Mouse (Mus musculus): ENCODE measurements around the gene Capn9. TPM values are rescaled to one million over a fixed set of nuclear protein-coding genes. Genes with fewer than 3 reads are reported as not detected.

The Capn9 gene
- 0.15 and 0.83 TPM in 2 replicates for polyA plus RNA-seq (2012; rRNA removed; ENCODE audit: low replicate concordance)

DNA sequence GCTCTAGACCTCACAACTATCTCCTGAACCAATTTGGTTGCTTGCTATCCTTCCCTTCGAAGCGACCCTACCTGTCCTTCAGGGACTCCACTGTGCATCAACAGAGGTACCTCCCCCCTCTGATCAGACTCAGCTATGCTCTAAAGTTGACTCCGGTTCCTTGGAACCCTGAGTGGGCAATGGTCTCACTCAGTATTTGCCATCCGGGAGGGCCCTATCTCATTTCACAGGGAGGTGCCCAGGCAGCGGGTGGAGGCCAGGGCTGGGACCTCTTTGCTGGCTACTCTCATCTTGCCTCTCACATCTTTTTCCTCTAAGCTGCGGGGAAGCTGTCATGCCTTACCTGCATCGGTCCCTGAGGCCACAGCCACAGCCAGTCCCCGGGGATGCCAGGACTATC lies at the start of gene Capn9:
Gene Capn9 (plus strand): TSS at position 301 of the 400 bp plus-strand sequence.

DNA sequence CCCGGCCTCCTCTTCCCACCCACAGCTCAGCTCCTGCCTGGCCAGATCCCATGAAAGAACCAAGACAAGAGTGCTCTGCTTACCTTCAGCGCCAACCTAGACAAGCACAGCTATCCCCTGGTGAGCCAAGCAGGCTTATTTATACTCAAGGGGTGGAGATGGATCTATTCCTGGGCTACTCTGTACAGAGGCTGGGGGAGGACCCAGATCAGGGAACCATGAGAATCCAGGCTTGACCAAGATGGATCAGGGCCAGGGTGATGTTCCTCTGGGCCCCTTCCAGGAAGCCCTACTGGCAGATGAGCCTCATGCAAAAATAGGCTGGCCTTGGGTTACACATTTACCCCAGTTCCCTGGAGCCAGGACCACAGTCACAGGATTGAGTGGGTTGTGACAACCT lies 6.3 kb upstream of the Capn9 start, which contains the start of gene Agt:
Gene Agt (minus strand): TSS at position 114 of the 400 bp plus-strand sequence.

DNA sequence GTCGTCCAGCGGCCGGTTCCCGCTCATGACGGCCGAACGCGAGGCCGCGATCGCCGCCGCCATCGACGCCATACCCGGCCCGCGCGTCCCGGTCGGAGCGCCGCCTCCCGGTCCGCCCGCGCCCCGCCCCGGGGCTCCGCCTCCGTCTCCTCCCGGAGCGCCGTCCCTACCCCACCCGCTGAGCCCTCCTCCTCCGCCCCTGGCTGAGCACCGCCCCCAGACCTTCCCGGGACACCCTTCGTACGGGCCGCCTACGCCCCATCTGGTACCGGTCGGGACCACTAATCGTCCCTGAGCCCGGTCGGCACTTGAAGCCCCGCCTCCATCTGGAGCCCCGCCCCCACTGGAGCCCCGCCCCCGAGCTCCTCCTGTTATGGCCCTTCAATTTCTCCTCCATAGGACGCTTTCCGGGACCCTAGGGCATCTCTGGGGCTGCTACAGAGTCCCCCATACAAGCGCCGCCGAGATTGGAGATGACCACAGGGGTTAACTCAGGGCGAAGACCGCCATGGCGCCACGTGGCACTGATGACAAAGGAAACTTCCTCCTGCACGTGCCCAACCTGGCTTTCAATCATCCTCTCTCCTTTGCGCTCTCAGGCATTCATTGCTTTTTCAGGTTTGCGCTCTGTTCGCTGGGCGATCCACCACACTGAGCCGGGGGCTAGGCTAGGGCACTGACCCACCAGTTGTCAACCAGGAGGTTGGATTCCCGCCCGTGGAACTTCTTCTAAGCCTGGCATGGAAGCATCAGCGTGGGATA lies 87.4 kb downstream of the Capn9 start, which contains the start of gene 2310022B05Rik:
Gene 2310022B05Rik (minus strand): TSS at position 258 of the 762 bp plus-strand sequence.

Other genes starting within 250 kb of the Capn9 start
- 0.83 and 13.1 TPM in 2 replicates for gene Pgbd5, start 136.5 kb upstream of the Capn9 start, polyA plus RNA-seq (2012; rRNA removed; ENCODE audit: low replicate concordance)
- 31.1 and 32.8 TPM in 2 replicates for gene Cog2, start 55.3 kb upstream of the Capn9 start, polyA plus RNA-seq (2012; rRNA removed; ENCODE audit: low replicate concordance)
- gene Agt, start 6.4 kb upstream of the Capn9 start, polyA plus RNA-seq (2012; rRNA removed; ENCODE audit: low replicate concordance): 42.8 and 211 TPM in 2 replicates
- gene 2310022B05Rik, start 87.3 kb downstream of the Capn9 start, polyA plus RNA-seq (2012; rRNA removed; ENCODE audit: low replicate concordance): 35.1 and 82.0 TPM in 2 replicates
- gene Ttc13, start 145.9 kb downstream of the Capn9 start, polyA plus RNA-seq (2012; rRNA removed; ENCODE audit: low replicate concordance): 28.4 and 30.8 TPM in 2 replicates
- gene Arv1, start 146.0 kb downstream of the Capn9 start, polyA plus RNA-seq (2012; rRNA removed; ENCODE audit: low replicate concordance): 14.3 and 28.4 TPM in 2 replicates
- 1.5 and 5.4 TPM in 2 replicates for gene Fam89a, start 175.7 kb downstream of the Capn9 start, polyA plus RNA-seq (2012; rRNA removed; ENCODE audit: low replicate concordance)
- 0.55 and 3.7 TPM in 2 replicates for gene Trim67, start 217.0 kb downstream of the Capn9 start, polyA plus RNA-seq (2012; rRNA removed; ENCODE audit: low replicate concordance)

All from subcutaneous adipose tissue, adult 2 months (tissue).